Mouse (Mus musculus) embryonic facial prominence, embryonic 14.5 days (tissue): ENCODE data around the gene Arnt. TPM values are rescaled to one million over a fixed set of nuclear protein-coding genes. Genes with fewer than 3 reads are reported as not detected.

Source experiments
- ATAC-seq: fragments of 200-750 bp; cut with Nextera tagmentation; 2 replicates; pipeline ENCODE4 v1.8.0; 2017; ENCODE audit warnings: low read depth, moderate number of reproducible peaks, moderate TSS enrichment
- DNase-seq: peaks from one replicate; pipeline ENCODE4 v3.0.0-alpha.2; 2015; ENCODE audit warnings: low spot score
- H3K27ac ChIP-seq: fragments of 300-500 bp; sonication (generic); replicated peaks from 2 replicates; pipeline ENCODE4 v1.5.1; 2014; ENCODE audit warnings: low read depth, mild to moderate bottlenecking, low read length, moderate library complexity
- H3K27me3 ChIP-seq: fragments of 300-500 bp; sonication (generic); replicated peaks from 2 replicates; pipeline ENCODE4 v1.6.1; 2014; ENCODE audit warnings: low read length; ENCODE audit not compliant: control insufficient read depth, insufficient read depth
- H3K36me3 ChIP-seq: fragments of 300-500 bp; sonication (generic); 2 replicates; pipeline ENCODE4 v1.6.1; 2014; ENCODE audit warnings: low read length, mixed read lengths; ENCODE audit not compliant: control insufficient read depth, insufficient read depth
- H3K4me1 ChIP-seq: fragments of 300-500 bp; sonication (generic); 2 replicates; pipeline ENCODE4 v1.6.1; 2014; ENCODE audit warnings: antibody characterized with exemption, low read length; ENCODE audit not compliant: control insufficient read depth, insufficient read depth
- H3K4me2 ChIP-seq: fragments of 300-500 bp; sonication (generic); 2 replicates; pipeline ENCODE4 v1.6.1; 2014; ENCODE audit warnings: low read depth, mild to moderate bottlenecking, low read length, moderate library complexity, mixed read lengths
- H3K4me3 ChIP-seq: fragments of 300-500 bp; sonication (generic); 2 replicates; pipeline ENCODE4 v1.5.1; 2014; ENCODE audit warnings: low read depth, mild to moderate bottlenecking, low read length
- H3K9ac ChIP-seq: fragments of 300-500 bp; sonication (generic); 2 replicates; pipeline ENCODE4 v1.6.1; 2014; ENCODE audit warnings: low read depth, mild to moderate bottlenecking, low read length, moderate library complexity, mixed read lengths
- H3K9me3 ChIP-seq: fragments of 300-500 bp; sonication (generic); 2 replicates; pipeline ENCODE4 v1.6.1; 2016; ENCODE audit warnings: low read length; ENCODE audit not compliant: control insufficient read depth
- WGBS: fragments of 180-500 bp; shearing (Covaris S2); extraction: QIAGEN DNeasy Blood & Tissue Kit; methylation state at CpG from one replicate; pipeline ENCODE4 v1.1.7; 2014; 5-methylcytosine and 5-hydroxymethylcytosine counted together
- polyA plus RNA-seq: library from polyadenylated mRNA; unstranded; fragments of >200 nt; fragmentation: Nextera tagmentation; extraction: Ambion mirVana; gene quantifications from 2 replicates; pipeline ENCODE4 v1.2.1, GENCODE M21; 2014

Arnt gene
- polyA plus RNA-seq, 1 experiment from 2014 or later = 32.5 TPM

DNA sequence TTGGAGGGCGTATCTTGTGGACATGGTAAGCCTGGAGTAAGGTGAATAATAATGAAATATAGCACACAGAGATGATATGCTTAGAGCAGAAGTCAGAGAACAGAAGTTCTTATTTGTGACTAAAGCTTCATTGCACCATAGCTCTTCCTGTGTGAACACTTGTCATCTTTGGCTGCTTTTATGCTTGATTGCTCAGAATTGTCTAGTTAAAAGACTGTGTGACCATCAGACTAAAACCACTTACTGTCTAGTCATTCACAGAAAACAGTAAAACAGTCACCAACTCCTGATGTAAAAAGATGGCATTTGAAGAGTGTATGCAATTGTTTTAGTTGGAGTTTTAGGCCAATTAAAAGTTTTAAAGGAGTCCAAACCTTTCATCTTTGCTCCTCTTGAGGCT, 44.8 kb downstream of the Arnt start:
- H3K4me1 ChIP-seq = no peaks in the 10 kb centered on the region
- no peak overlapping the region for H3K27ac ChIP-seq
- DNase-seq = no peak
- H3K9me3 ChIP-seq = no peaks in the 10 kb centered on the region
- WGBS = 100% methylated on average over 1 of the region's 1 CpGs
- ATAC-seq = no peak
- H3K9ac ChIP-seq = no peak overlapping the region
- peaks cover 79% of the 10 kb centered on the region for H3K36me3 ChIP-seq
- H3K4me3 ChIP-seq = no peak overlapping the region
- no peaks in the 10 kb centered on the region for H3K27me3 ChIP-seq
- H3K4me2 ChIP-seq = no peak overlapping the region

DNA sequence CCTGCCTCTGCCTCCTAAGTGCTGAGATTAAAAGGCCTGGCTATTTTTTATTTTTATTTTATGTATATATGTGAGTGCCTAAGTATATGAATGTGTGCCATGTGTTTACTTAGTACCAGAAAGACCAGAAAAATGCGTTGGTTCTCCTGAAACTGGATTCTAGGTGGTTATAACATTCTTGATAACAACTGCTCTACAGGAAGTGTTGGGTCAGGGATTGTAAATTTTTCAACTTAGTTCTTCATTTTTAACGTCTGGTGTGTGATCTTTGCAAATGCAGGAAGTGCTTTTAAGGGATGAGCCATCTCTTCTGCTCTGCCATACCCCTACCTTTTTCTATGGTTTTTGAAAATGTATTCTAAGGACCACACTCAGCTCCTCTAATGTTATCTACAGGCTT, 52.2 kb downstream of the Arnt start:
- peaks cover 80% of the 10 kb centered on the region for H3K36me3 ChIP-seq
- no peaks in the 10 kb centered on the region for H3K27me3 ChIP-seq
- no peak overlapping the region for H3K9ac ChIP-seq
- no peak overlapping the region for H3K4me3 ChIP-seq
- H3K27ac ChIP-seq = no peak overlapping the region
- WGBS = 76% methylated on average over 2 of the region's 2 CpGs
- ATAC-seq (no peak), DNase-seq (no peak)
- H3K4me2 ChIP-seq = no peak overlapping the region
- no peaks in the 10 kb centered on the region for H3K9me3 ChIP-seq
- no peaks in the 10 kb centered on the region for H3K4me1 ChIP-seq

DNA sequence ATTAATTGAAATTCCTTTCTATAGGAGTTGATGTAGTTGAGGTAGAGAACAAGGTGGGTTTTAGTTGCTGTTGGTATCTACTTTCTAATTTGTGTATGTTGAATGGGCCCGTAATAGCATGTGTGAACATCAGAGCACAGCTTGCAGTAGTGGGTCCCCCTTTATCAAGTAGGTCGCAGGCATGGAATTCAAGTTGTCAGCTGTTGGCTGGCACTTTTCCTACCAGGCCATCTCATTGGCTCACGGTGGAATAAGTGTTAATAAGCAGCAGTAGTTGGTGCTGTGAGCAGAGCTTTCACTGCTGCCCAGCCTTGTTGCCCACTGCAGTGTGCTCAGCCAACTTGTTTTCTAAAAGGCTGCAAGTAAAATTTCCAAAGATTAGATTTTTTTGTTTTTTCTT, 54.5 kb downstream of the Arnt start:
- Histone ChIP-seq H3K9me3 (no peaks in the 10 kb centered on the region), H3K4me3 (no peak overlapping the region), H3K4me1 (no peaks in the 10 kb centered on the region), H3K4me2 (no peak overlapping the region), H3K27me3 (no peaks in the 10 kb centered on the region), H3K9ac (no peak overlapping the region), H3K27ac (no peak overlapping the region), H3K36me3 (peaks cover 87% of the 10 kb centered on the region)
- no peak for DNase-seq
- WGBS = 87% methylated on average over 3 of the region's 3 CpGs
- ATAC-seq = no peak

GRCm38 (mm10) chr3:95490238-95490637, 56.0 kb downstream of the Arnt start:
- Histone ChIP-seq H3K9me3 (no peaks in the 10 kb centered on the region), H3K4me2 (no peak overlapping the region), H3K27me3 (no peaks in the 10 kb centered on the region), H3K4me1 (no peaks in the 10 kb centered on the region), H3K27ac (no peak overlapping the region), H3K9ac (no peak overlapping the region), H3K36me3 (peaks cover 90% of the 10 kb centered on the region), H3K4me3 (no peak overlapping the region)
- ATAC-seq (no peak), DNase-seq (no peak)
- 93% methylated on average over 2 of the region's 2 CpGs for WGBS

DNA sequence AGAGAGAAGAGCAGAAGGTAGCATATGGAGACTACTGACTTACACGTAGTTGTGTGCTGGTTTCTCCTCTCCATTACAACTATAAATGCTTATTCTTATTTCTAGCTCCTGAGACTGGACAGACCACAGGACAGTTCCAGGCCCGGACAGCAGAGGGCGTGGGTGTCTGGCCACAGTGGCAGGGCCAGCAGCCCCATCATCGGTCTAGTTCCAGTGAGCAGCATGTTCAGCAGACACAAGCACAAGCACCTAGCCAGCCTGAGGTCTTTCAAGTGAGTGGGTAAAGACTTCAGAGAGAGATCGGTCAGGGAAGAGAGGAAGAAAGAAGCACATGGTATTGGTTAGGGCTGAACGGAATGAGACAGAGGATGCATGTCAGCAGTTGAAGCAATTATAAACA, 60.2 kb downstream of the Arnt start:
- Histone ChIP-seq H3K4me1 (peaks cover 7% of the 10 kb centered on the region; the same call in 1 of the 2 replicates), H3K36me3 (peaks cover 70% of the 10 kb centered on the region), H3K4me3 (no peak overlapping the region), H3K9me3 (no peaks in the 10 kb centered on the region), H3K4me2 (no peak overlapping the region), H3K27ac (peak overlapping the region; percentile 72), H3K27me3 (no peaks in the 10 kb centered on the region), H3K9ac (no peak overlapping the region)
- ATAC-seq (0 out of 2 replicates have a peak, but pooled peaks have one; percentile 30), DNase-seq (peak; percentile 18)
- 33% methylated on average over 6 of the region's 6 CpGs for WGBS

DNA sequence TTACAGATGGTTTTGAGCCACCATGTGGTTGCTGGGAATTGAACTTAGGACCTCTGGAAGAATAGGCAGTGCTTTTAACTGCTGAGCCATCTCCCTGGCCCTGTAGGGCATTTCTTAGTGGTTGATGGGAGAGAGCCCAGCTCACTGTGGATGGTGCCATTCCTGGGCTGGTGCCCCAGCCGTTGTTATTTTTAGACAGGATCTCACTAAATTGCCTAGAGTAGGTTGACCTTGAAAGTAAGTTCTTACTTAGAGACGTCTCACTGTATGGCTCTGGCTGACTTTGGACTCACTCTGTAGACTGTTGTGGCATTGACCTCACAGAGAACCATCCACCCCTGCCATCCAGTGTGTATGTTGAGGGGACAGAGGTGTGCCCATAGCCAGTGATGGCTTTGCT, 64.0 kb downstream of the Arnt start:
- WGBS = 75% methylated on average over 2 of the region's 2 CpGs
- H3K4me2 ChIP-seq = peak overlapping the region; percentile 55; the same call in 1 of the 2 replicates
- H3K9me3 ChIP-seq = no peaks in the 10 kb centered on the region
- no peaks in the 10 kb centered on the region for H3K27me3 ChIP-seq
- no peak overlapping the region for H3K27ac ChIP-seq
- ATAC-seq (no peak), DNase-seq (no peak)
- peaks cover 36% of the 10 kb centered on the region for H3K36me3 ChIP-seq
- peaks cover 7% of the 10 kb centered on the region; the same call in 1 of the 2 replicates for H3K4me1 ChIP-seq
- no peak overlapping the region for H3K9ac ChIP-seq
- no peak overlapping the region for H3K4me3 ChIP-seq

DNA sequence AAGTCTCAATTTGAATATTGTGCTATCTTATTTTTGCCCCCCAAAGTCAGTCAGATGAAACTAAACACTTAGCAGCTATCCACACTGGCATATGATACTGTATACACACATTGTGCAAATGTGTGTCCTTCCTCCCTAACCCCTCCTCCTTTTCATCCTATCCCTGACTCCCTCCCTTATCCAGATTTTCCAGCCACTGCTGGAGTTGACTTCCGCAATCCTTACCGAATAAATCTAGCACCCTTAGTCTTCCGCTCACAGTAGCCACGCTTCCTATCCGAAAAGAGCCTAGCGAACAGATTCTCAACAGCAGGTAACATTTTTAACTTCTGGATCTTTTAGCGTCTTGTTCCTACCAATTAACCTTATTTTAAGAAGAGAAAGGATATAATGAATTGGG, 64.8 kb downstream of the Arnt start, which contains the start of gene Ctsk:
TSS of gene Ctsk (plus strand) at position 233 of the 400 bp plus-strand sequence.
- Histone ChIP-seq H3K4me3 (peak within 1 kb of the TSS; percentile 38), H3K27ac (peak within 1 kb of the TSS; percentile 76), H3K9me3 (no peaks in the 10 kb centered on the region), H3K36me3 (peaks cover 32% of the 10 kb centered on the region), H3K9ac (peak within 1 kb of the TSS; percentile 48), H3K4me1 (peaks cover 7% of the 10 kb centered on the region; the same call in 1 of the 2 replicates), H3K27me3 (no peaks in the 10 kb centered on the region), H3K4me2 (peak within 1 kb of the TSS; percentile 55)
- peak; percentile 68 for DNase-seq
- WGBS = 43% methylated on average over 7 of the region's 7 CpGs
- peak; percentile 74; the same call in 1 of the 2 replicates for ATAC-seq

- H3K9me3 ChIP-seq = no peaks in the 10 kb centered on the region
- H3K36me3 ChIP-seq = peaks cover 26% of the 10 kb centered on the region
- peak overlapping the region; percentile 55 for H3K4me2 ChIP-seq
- peaks cover 7% of the 10 kb centered on the region; the same call in 1 of the 2 replicates for H3K4me1 ChIP-seq
- DNase-seq = peak; percentile 57
- ATAC-seq = 0 out of 2 replicates have a peak, but pooled peaks have one; percentile 39
- H3K4me3 ChIP-seq = peak overlapping the region; percentile 38
- no peaks in the 10 kb centered on the region for H3K27me3 ChIP-seq
- H3K9ac ChIP-seq = peak overlapping the region; percentile 48
- 27% methylated on average over 10 of the region's 10 CpGs for WGBS
- peak overlapping the region; percentile 76 for H3K27ac ChIP-seq
Measured at GRCm38 (mm10) chr3:95499496-95500140, 65.4 kb downstream of the Arnt start.

GRCm38 (mm10) chr3:95502312-95502711, 68.1 kb downstream of the Arnt start:
- ATAC-seq (no peak), DNase-seq (no peak)
- H3K9ac ChIP-seq = no peak overlapping the region
- H3K27me3 ChIP-seq = no peaks in the 10 kb centered on the region
- no peaks in the 10 kb centered on the region for H3K9me3 ChIP-seq
- peaks cover 7% of the 10 kb centered on the region; the same call in 1 of the 2 replicates for H3K4me1 ChIP-seq
- no peak overlapping the region for H3K27ac ChIP-seq
- peaks cover 14% of the 10 kb centered on the region for H3K36me3 ChIP-seq
- no peak overlapping the region for H3K4me2 ChIP-seq
- 37% methylated on average over 2 of the region's 2 CpGs for WGBS
- no peak overlapping the region for H3K4me3 ChIP-seq
